ENCODE assay signal across 21 mouse cellular contexts in the genomic region with DNA sequence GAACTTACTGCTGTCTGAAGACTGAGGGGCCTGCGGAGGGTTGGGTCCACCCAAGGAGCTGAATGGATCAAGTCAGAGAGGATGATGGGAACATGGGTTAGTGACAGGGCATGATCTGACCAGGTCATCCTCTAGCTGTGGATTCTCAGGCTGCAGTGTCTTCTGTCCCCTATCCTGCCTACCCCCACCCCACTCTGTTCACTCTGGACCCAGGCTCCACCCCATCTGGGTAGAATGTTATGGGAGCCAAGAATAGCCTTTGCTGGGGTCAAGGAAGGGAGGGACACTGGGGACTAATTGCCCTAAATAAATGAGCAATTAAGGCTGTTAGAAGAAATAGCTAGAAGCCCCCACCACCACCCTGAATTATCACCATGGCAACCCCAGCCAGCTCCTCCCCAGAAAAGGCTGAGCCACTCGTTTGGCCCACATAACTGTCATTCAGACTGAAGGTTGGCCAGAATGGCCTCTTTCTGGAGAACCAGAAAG. TPM values are rescaled to one million over a fixed set of nuclear protein-coding genes. Genes with fewer than 3 reads are reported as not detected.
DNase-seq lines count a peak whose midpoint lies in the region; ATAC-seq and TF ChIP-seq lines count a peak whose summit lies in the region.
"Had no signal": no experiment of that assay in that cellular context is flagged by ENCODE, and none has a peak within 500 bp of the region (broad histone marks: within the 10 kb centered on the region; RNA-seq: fewer than 3 reads in every experiment).

No protein-coding gene starts in this region.

- no peak for DNase-seq in forebrain, embryonic 11.5 days (ENCODE audit: low spot score)
- DNase-seq in kidney, adult 9 months, result no peak
- no peak for DNase-seq in stomach, postnatal 0 days (ENCODE audit: low spot score)
- no peak for DNase-seq in cerebellum, adult 18-20 months
- DNase-seq in right cerebral cortex, postnatal 36 days (ENCODE audit: low spot score in 2 of 2), result no peak
- DNase-seq: adrenal gland, adult 8-10 months; cerebellum, adult 11 months; cerebellum, postnatal 14 days; gastrocnemius, adult 2 months; heart, postnatal 36 days; spleen, adult 18-20 months; thymus, adult 2 months had no signal

- H3K4me3 ChIP-seq in forebrain, embryonic 11.5 days (ENCODE audit: low read depth, low read length), result no peak overlapping the region
- H3K4me3 ChIP-seq in forebrain, embryonic 15.5 days, result no peak overlapping the region
- no peak overlapping the region for H3K4me3 ChIP-seq in kidney, embryonic 14.5 days (ENCODE audit: low read length)
- no peak overlapping the region for H3K4me3 ChIP-seq in stomach, embryonic 14.5 days (ENCODE audit: low read depth, low read length)
- H3K4me3 ChIP-seq in stomach, postnatal 0 days (ENCODE audit: low read depth, low read length), result no peak overlapping the region
- H3K4me3 ChIP-seq: gastrocnemius, adult 2 months; midbrain, embryonic 12.5 days; neural tube, embryonic 12.5 days had no signal

- H3K4me2 ChIP-seq in forebrain, embryonic 11.5 days (ENCODE audit: low read depth, low read length, severe bottlenecking), result no peak overlapping the region
- no peak overlapping the region for H3K4me2 ChIP-seq in forebrain, embryonic 15.5 days (replicated peaks)
- H3K4me2 ChIP-seq in kidney, embryonic 14.5 days (replicated peaks; ENCODE audit: low read depth, low read length), result no peak overlapping the region
- no peak overlapping the region for H3K4me2 ChIP-seq in stomach, embryonic 14.5 days (replicated peaks; ENCODE audit: low read depth, low read length)
- H3K4me2 ChIP-seq in stomach, postnatal 0 days (replicated peaks; ENCODE audit: low read depth), result no peak overlapping the region
- H3K4me2 ChIP-seq: liver, embryonic 11.5 days; midbrain, embryonic 12.5 days; neural tube, embryonic 12.5 days had no signal

- no peak for TF ChIP-seq EP300 in stomach, postnatal 0 days (optimal IDR thresholded peaks at IDR 0.05)

- no peaks in the 10 kb centered on the region for H3K36me3 ChIP-seq in forebrain, embryonic 11.5 days (ENCODE audit: control insufficient read depth, insufficient read depth, low read length)
- H3K36me3 ChIP-seq in forebrain, embryonic 15.5 days, result no peaks in the 10 kb centered on the region
- H3K36me3 ChIP-seq in kidney, embryonic 14.5 days (ENCODE audit: control insufficient read depth, insufficient read depth, low read length), result no peaks in the 10 kb centered on the region
- H3K36me3 ChIP-seq in stomach, embryonic 14.5 days (ENCODE audit: control insufficient read depth, insufficient read depth, low read length), result no peaks in the 10 kb centered on the region
- H3K36me3 ChIP-seq in stomach, postnatal 0 days (ENCODE audit: control insufficient read depth, insufficient read depth, low read length), result no peaks in the 10 kb centered on the region
- H3K36me3 ChIP-seq: midbrain, embryonic 12.5 days; neural tube, embryonic 12.5 days had no signal

- 0 out of 2 replicates have a peak, but pooled peaks have one; percentile 39 for ATAC-seq in forebrain, embryonic 11.5 days (replicated peaks; ENCODE audit: low FRiP score)
- no peak for ATAC-seq in forebrain, embryonic 15.5 days (replicated peaks)
- ATAC-seq in kidney, embryonic 14.5 days (ENCODE audit: low FRiP score, low TSS enrichment), result 0 out of 2 replicates have a peak, but pooled peaks have one; percentile 29
- peak; percentile 35; the same call in 1 of the 2 replicates for ATAC-seq in stomach, embryonic 14.5 days (ENCODE audit: insufficient number of reproducible peaks, insufficient read depth, low FRiP score, low read depth)
- ATAC-seq in stomach, postnatal 0 days (ENCODE audit: low FRiP score, low TSS enrichment), result no peak
- ATAC-seq: CD4-positive, CD25-positive, alpha-beta regulatory T cell, adult 4 months; hindbrain, postnatal 0 days; Patski had no signal

- 53% methylated on average over 2 of the region's 2 CpGs for WGBS in forebrain, embryonic 11.5 days
- WGBS in forebrain, embryonic 15.5 days, result 53% methylated on average over 2 of the region's 2 CpGs
- 71% methylated on average over 2 of the region's 2 CpGs for WGBS in kidney, embryonic 14.5 days
- WGBS in stomach, embryonic 14.5 days, result 70% methylated on average over 2 of the region's 2 CpGs
- 81% methylated on average over 2 of the region's 2 CpGs for WGBS in stomach, postnatal 0 days

- no peak overlapping the region for H3K9ac ChIP-seq in forebrain, embryonic 11.5 days (ENCODE audit: low read length)
- no peak overlapping the region for H3K9ac ChIP-seq in forebrain, embryonic 15.5 days (replicated peaks)
- no peak overlapping the region for H3K9ac ChIP-seq in kidney, embryonic 14.5 days (ENCODE audit: low read depth, low read length)
- H3K9ac ChIP-seq in stomach, embryonic 14.5 days (replicated peaks; ENCODE audit: low read depth, low read length), result no peak overlapping the region
- no peak overlapping the region for H3K9ac ChIP-seq in stomach, postnatal 0 days (ENCODE audit: low read length)
- H3K9ac ChIP-seq: midbrain, embryonic 12.5 days; neural tube, embryonic 12.5 days had no signal

- TF ChIP-seq CTCF in stomach, postnatal 0 days (IDR thresholded peaks at IDR 0.05; ENCODE audit: low read depth), result no peak

- H3K27me3 ChIP-seq in forebrain, embryonic 11.5 days (ENCODE audit: control insufficient read depth, insufficient read depth, low read length), result peaks cover 2% of the 10 kb centered on the region; the same call in 1 of the 2 replicates
- H3K27me3 ChIP-seq in forebrain, embryonic 15.5 days, result no peaks in the 10 kb centered on the region
- H3K27me3 ChIP-seq in kidney, embryonic 14.5 days (ENCODE audit: control insufficient read depth, insufficient read depth, low read length), result no peaks in the 10 kb centered on the region
- no peaks in the 10 kb centered on the region for H3K27me3 ChIP-seq in stomach, embryonic 14.5 days (ENCODE audit: control insufficient read depth, insufficient read depth, low read length)
- H3K27me3 ChIP-seq in stomach, postnatal 0 days (ENCODE audit: control insufficient read depth, insufficient read depth, low read length), result no peaks in the 10 kb centered on the region
- H3K27me3 ChIP-seq: neural tube, embryonic 12.5 days had no signal

- H3K27ac ChIP-seq in forebrain, embryonic 11.5 days (ENCODE audit: low read depth, low read length), result no peak overlapping the region
- H3K27ac ChIP-seq in forebrain, embryonic 15.5 days (replicated peaks), result no peak overlapping the region
- peak overlapping the region; percentile 6; the same call in 1 of the 2 replicates for H3K27ac ChIP-seq in kidney, embryonic 14.5 days (ENCODE audit: low read depth, low read length)
- H3K27ac ChIP-seq in stomach, embryonic 14.5 days (ENCODE audit: low read length), result no peak overlapping the region
- H3K27ac ChIP-seq in stomach, postnatal 0 days (replicated peaks), result no peak overlapping the region
- H3K27ac ChIP-seq: gastrocnemius, adult 2 months; hindbrain, postnatal 0 days; midbrain, embryonic 12.5 days; neural tube, embryonic 12.5 days had no signal

- no peaks in the 10 kb centered on the region for H3K9me3 ChIP-seq in forebrain, embryonic 11.5 days (ENCODE audit: control insufficient read depth, low read length)
- no peaks in the 10 kb centered on the region for H3K9me3 ChIP-seq in forebrain, embryonic 15.5 days
- H3K9me3 ChIP-seq in kidney, embryonic 14.5 days (ENCODE audit: control insufficient read depth, low read length), result no peaks in the 10 kb centered on the region
- no peaks in the 10 kb centered on the region for H3K9me3 ChIP-seq in stomach, embryonic 14.5 days (ENCODE audit: control insufficient read depth, low read depth, low read length)
- no peaks in the 10 kb centered on the region for H3K9me3 ChIP-seq in stomach, postnatal 0 days (ENCODE audit: control insufficient read depth, low read length)
- H3K9me3 ChIP-seq: midbrain, embryonic 12.5 days had no signal

- peaks cover 6% of the 10 kb centered on the region for H3K4me1 ChIP-seq in forebrain, embryonic 11.5 days (replicated peaks; ENCODE audit: control insufficient read depth, insufficient read depth, low read length)
- H3K4me1 ChIP-seq in forebrain, embryonic 15.5 days, result 0 out of 2 replicates have a peak, but pooled peaks cover 3% of the 10 kb centered on the region
- H3K4me1 ChIP-seq in kidney, embryonic 14.5 days (ENCODE audit: control insufficient read depth, insufficient read depth, low read length), result peaks cover 26% of the 10 kb centered on the region
- peaks cover 18% of the 10 kb centered on the region for H3K4me1 ChIP-seq in stomach, embryonic 14.5 days (ENCODE audit: control insufficient read depth, insufficient read depth, low read length)
- no peaks in the 10 kb centered on the region for H3K4me1 ChIP-seq in stomach, postnatal 0 days (replicated peaks; ENCODE audit: control insufficient read depth, insufficient read depth)

RNA-seq across cellular contexts. Expression of gene Phb, which starts 33.2 kb away (rescaled TPM):
- 198 and 205 TPM in 2 replicates for polyA plus RNA-seq in forebrain, embryonic 11.5 days (2014; fragmentation: Nextera tagmentation; extraction: Ambion mirVana)
- 187 and 192 TPM in 2 replicates for polyA plus RNA-seq in forebrain, embryonic 15.5 days (2015; fragmentation: Nextera tagmentation; extraction: Ambion mirVana)
- polyA plus RNA-seq in kidney, embryonic 14.5 days (2014; fragmentation: Nextera tagmentation; extraction: Ambion mirVana), result 261 and 268 TPM in 2 replicates
- polyA plus RNA-seq in stomach, embryonic 14.5 days (2014; fragmentation: Nextera tagmentation; extraction: Ambion mirVana), result 224 and 239 TPM in 2 replicates
- polyA plus RNA-seq in stomach, postnatal 0 days (2015; fragmentation: Nextera tagmentation; extraction: Ambion mirVana), result 190 and 202 TPM in 2 replicates

RNA-seq across cellular contexts. Expression of gene Ngfr, which starts 46.0 kb away (rescaled TPM):
- 10.5 and 11.5 TPM in 2 replicates for polyA plus RNA-seq in forebrain, embryonic 11.5 days (2014; fragmentation: Nextera tagmentation; extraction: Ambion mirVana)
- 6.1 and 7.9 TPM in 2 replicates for polyA plus RNA-seq in forebrain, embryonic 15.5 days (2015; fragmentation: Nextera tagmentation; extraction: Ambion mirVana)
- 16.8 and 23.4 TPM in 2 replicates for polyA plus RNA-seq in kidney, embryonic 14.5 days (2014; fragmentation: Nextera tagmentation; extraction: Ambion mirVana)
- 8.5 and 9.3 TPM in 2 replicates for polyA plus RNA-seq in stomach, embryonic 14.5 days (2014; fragmentation: Nextera tagmentation; extraction: Ambion mirVana)
- polyA plus RNA-seq in stomach, postnatal 0 days (2015; fragmentation: Nextera tagmentation; extraction: Ambion mirVana), result 3.9 and 4.8 TPM in 2 replicates
- polyA plus RNA-seq: CD4-positive, CD25-positive, alpha-beta regulatory T cell, adult 4 months had no signal

Comparison
In these comparisons a context has a peak if more than half of its experiments do, and no peak if none do; other contexts are left out.
1. ATAC-seq: peak in forebrain, embryonic 11.5 days (single experiment), kidney, embryonic 14.5 days (single experiment) and stomach, embryonic 14.5 days (single experiment); none in forebrain, embryonic 15.5 days (single experiment) and stomach, postnatal 0 days (single experiment).